Mouse (Mus musculus) layer of hippocampus, adult 2 months (tissue): ENCODE results near the gene Enox1. TPM values are rescaled to one million over a fixed set of nuclear protein-coding genes. Genes with fewer than 3 reads are reported as not detected.

Source experiments
- DNase-seq, 2 experiments: peaks; one replicate each; pipeline ENCODE4 v3.0.0; 2022; ENCODE audit warnings: low spot score in 2 of 2
- H3K27ac ChIP-seq: fragments of 200-600 bp; 2 replicates; pipeline ENCODE4 v1.8.1; 2022
- H3K4me3 ChIP-seq: fragments of 200-600 bp; 2 replicates; pipeline ENCODE4 v1.8.1; 2022; ENCODE audit warnings: mild to moderate bottlenecking
- CTCF ChIP-seq: fragments of 200-600 bp; conservative IDR thresholded peaks from 2 replicates; pipeline ENCODE4 v1.8.1; 2022; ENCODE audit warnings: antibody characterized with exemption, mild to moderate bottlenecking, moderate library complexity
- total RNA-seq, 2 experiments: library from RNA; stranded (reverse); gene quantifications; 2 replicates each; pipeline ENCODE4 v1.2.3; 2021

Gene Enox1
- total RNA-seq, 2 experiments from 2014 or later: 61.3 to 67.7 TPM

GRCm38 (mm10) chr14:77474026-77474425 is 317.5 kb downstream of the Enox1 start:
- no peak for DNase-seq
- TF ChIP-seq CTCF: peak; percentile 49
- H3K4me3 ChIP-seq: no peak overlapping the region

GRCm38 (mm10) chr14:77475134-77475820 is 318.7 kb downstream of the Enox1 start:
- no peak overlapping the region for H3K4me3 ChIP-seq
- TF ChIP-seq CTCF: no peak
- no peak overlapping the region for H3K27ac ChIP-seq
- no peak for DNase-seq

More at GRCm38 (mm10) chr14:77474026-77474425, 317.5 kb downstream of the Enox1 start:
- peak overlapping the region; percentile 63 for H3K27ac ChIP-seq

- no peak overlapping the region for H3K27ac ChIP-seq
- DNase-seq: no peak
- TF ChIP-seq CTCF: no peak
- no peak overlapping the region for H3K4me3 ChIP-seq
These were observed 321.1 kb downstream of the Enox1 start for GRCm38 (mm10) chr14:77477704-77478103.

GRCm38 (mm10) chr14:77478210-77478609 is 321.6 kb downstream of the Enox1 start:
- H3K4me3 ChIP-seq: no peak overlapping the region
- TF ChIP-seq CTCF: no peak; the same call in 1 of the 2 replicates
- DNase-seq: no peak
- H3K27ac ChIP-seq: no peak overlapping the region

- no peak overlapping the region for H3K27ac ChIP-seq
- no peak for DNase-seq
- TF ChIP-seq CTCF: no peak
- H3K4me3 ChIP-seq: no peak overlapping the region
These were observed 322.1 kb downstream of the Enox1 start for GRCm38 (mm10) chr14:77478692-77479091.

GRCm38 (mm10) chr14:77483076-77483475 is 326.5 kb downstream of the Enox1 start:
- no peak overlapping the region for H3K27ac ChIP-seq
- no peak overlapping the region for H3K4me3 ChIP-seq
- no peak for DNase-seq
- no peak for TF ChIP-seq CTCF

GRCm38 (mm10) chr14:77484951-77485447 is 328.4 kb downstream of the Enox1 start:
- H3K27ac ChIP-seq: peak overlapping the region; percentile 64
- no peak for TF ChIP-seq CTCF
- DNase-seq: peak; percentile 33 to 46
- H3K4me3 ChIP-seq: no peak overlapping the region

- TF ChIP-seq CTCF: no peak
- DNase-seq: no peak
- no peak overlapping the region for H3K27ac ChIP-seq
- H3K4me3 ChIP-seq: no peak overlapping the region
These were observed 334.1 kb downstream of the Enox1 start for GRCm38 (mm10) chr14:77490699-77491098.

- no peak for DNase-seq
- Histone ChIP-seq H3K27ac (no peak overlapping the region), H3K4me3 (no peak overlapping the region)
- TF ChIP-seq CTCF: no peak
These were observed 335.2 kb downstream of the Enox1 start for GRCm38 (mm10) chr14:77491731-77492130.

GRCm38 (mm10) chr14:77499996-77500581 is 343.5 kb downstream of the Enox1 start:
- no peak for DNase-seq
- Histone ChIP-seq H3K27ac (no peak overlapping the region), H3K4me3 (no peak overlapping the region)
- TF ChIP-seq CTCF: no peak

GRCm38 (mm10) chr14:77504458-77505135 is 348.0 kb downstream of the Enox1 start:
- TF ChIP-seq CTCF: no peak
- no peak for DNase-seq
- no peak overlapping the region for H3K4me3 ChIP-seq
- H3K27ac ChIP-seq: no peak overlapping the region

GRCm38 (mm10) chr14:77506341-77506740 is 349.8 kb downstream of the Enox1 start:
- no peak overlapping the region for H3K4me3 ChIP-seq
- H3K27ac ChIP-seq: no peak overlapping the region
- no peak for TF ChIP-seq CTCF
- DNase-seq: no peak

- no peak for DNase-seq
- no peak for TF ChIP-seq CTCF
- H3K4me3 ChIP-seq: no peak overlapping the region
These were observed 351.5 kb downstream of the Enox1 start for GRCm38 (mm10) chr14:77508036-77508435.

More at GRCm38 (mm10) chr14:77508036-77508435, 351.5 kb downstream of the Enox1 start:
- H3K27ac ChIP-seq: no peak overlapping the region
